Mouse (Mus musculus) hematopoietic stem cell, adult 5-6 weeks (primary cell): ENCODE data around the gene Thada. TPM values are rescaled to one million over a fixed set of nuclear protein-coding genes. Genes with fewer than 3 reads are reported as not detected.

ENCODE experiments used
- ATAC-seq, 2 experiments: fragments of 125-278 bp in 1 of 2; replicated peaks in 1 of 2; 2 replicates each; pipeline ENCODE4 v1.8.0; 2016 to 2017; ENCODE audit warnings: inconsistent platforms in 2 of 2, mild to moderate bottlenecking in 2 of 2, moderate number of reproducible peaks in 2 of 2, low read depth in 1 of 2, moderate TSS enrichment in 1 of 2; ENCODE audit not compliant: low FRiP score in 2 of 2, poor library complexity in 2 of 2, severe bottlenecking in 2 of 2, insufficient read depth in 1 of 2, low TSS enrichment in 1 of 2
- total RNA-seq: library from RNA; stranded (forward); fragments of 172-1452, 232-1000 nt; gene quantifications from 2 replicates; pipeline ENCODE4 v1.2.3, GENCODE M21; 2017

Gene Thada
- total RNA-seq, 1 experiment from 2014 or later = 29.8 TPM

DNA sequence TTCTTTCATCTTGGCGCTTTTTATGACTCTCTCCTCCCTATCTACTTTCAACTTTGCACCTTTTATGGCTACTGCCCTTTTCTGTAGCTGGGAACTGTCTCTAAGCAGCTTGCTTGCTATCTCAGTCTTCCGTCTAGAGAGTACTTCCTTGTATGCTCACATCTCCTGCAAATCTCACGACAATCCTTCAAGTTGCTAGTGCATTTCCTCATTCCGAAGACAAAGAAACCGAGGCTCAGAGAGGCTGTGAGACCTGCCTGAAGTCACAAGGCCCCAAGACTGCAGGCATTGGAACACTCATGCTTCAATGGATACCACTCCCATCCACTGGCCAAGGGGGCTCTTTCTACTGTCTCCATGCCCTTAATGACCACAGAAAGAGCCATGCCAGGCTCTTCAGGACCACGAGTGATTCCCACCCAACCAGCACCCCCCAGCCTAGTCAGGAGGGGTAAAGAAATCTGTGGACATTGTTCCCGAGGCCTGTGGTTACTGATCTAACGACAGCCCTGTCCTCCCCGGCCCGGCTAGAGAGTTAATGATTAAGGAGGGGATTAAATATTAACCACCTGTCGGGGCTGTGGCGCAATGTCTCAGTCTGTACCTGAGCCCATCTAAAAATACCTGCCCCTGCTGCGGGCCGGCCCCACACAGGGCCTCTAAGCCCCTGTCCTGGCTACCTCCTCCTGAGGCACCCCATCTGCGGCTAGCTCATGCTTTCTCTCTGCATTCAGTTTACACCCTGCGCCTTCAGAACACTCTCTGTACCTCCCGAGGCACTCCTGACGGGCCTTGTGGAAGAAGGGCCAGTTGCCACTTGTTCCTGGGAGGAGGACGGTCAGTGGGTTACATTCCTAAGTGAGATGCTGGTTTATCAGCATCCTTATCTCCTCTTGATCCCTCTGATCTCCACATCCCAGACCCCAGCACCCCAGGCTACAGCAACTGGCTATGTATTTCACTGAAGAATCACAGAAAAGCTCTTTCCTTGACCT lies 309.0 kb downstream of the Thada start:
- no peak for ATAC-seq

DNA sequence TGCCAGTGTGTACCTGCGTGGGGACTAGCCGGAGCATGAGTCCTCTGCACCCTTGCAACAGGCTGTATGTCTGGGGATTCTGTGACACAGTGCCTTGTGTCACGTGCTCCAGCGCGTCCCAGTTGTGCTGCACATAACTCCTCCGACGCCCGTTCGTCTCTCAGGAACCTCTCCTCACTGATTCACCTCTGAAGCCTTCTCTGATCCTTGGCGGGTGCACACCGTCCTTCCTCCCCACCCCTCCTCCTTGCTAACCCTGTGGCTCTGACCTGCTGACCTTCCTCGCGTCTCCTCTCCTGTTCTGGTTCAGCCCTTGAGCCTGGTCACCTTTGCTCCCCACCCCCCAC lies 309.8 kb downstream of the Thada start:
- no peak for ATAC-seq

DNA sequence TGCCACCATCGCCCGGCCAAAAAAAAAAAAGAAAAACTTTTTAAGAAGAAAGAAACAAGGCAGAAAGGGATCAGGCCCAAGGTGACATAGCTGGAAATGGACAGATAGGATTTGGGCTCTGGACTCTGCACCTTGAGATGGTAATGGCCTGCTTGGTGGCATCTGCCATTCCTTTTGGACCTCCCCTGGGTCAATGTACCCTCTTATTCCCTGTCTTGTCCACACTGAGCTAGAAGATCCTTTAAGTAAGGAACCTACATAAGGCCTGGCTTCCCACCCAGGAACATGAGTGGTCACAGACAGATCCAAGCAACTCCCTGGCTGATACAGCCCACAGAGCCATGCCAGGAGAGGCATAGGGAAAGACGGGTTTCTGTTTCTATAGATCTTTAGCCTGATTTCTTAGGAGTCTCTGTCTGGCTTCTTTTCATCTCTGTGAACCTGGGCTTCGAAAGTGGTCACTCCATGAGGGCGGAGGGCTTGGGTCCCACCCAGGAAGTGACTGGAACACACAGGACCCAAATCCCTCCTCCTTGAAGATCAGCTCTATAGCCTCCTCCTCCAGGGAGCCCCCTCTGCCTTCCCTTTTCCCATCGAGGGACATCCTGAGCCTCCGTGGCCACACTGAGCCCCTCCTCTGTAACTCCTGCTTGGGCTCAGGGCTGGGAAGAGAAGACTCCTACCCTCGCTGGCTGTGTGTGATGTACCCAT lies 310.3 kb downstream of the Thada start:
- ATAC-seq = no peak

DNA sequence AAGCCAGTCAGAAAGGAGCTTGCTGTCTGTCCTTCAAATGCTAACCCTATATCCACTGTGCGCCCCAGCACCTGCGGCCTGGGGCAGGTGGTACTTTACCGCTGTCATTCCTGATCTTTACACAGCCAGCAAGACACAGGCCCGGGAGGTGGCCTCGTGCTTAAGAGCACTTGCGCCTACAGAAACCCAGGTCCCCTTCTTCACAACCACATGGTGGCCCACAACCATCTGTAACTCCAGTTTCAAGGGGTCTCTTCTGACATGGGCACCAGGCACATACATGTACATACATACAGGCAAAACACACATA lies 311.0 kb downstream of the Thada start:
- no peak for ATAC-seq

DNA sequence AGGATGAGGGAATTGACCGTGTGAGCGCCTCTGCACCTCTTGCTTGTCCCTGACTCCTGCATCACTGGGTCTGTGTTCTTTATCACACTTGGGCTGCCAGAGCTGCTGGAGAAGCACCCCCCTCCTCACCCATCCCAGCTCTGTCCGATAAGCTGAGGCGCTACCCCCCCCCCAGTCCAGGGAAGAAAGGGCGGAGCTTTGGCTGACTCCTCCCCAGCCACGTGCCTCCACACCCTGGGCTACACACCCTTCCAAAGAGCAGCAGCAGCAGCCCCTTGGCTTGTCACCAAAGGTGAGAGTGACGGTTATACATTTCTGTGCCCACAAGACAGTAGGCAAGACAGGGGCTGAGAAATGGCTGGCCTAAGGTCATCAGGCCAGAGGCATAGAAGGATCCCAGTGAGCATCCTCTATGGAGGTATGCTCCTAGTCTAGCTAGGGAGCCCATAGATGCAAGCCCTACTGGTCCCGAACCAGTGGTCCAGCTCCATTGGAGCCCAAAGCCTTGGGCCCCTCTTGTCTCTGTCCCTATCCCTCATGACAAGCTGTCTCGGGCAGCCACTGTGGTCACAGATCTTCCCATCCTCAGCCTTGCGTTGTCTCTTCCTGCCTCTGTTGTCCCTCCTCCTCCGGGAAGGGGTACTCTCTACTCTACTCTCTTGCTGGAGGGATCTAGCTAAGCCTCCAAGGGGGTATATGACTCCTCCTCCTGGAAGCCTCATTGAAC lies 311.5 kb downstream of the Thada start:
- no peak for ATAC-seq

DNA sequence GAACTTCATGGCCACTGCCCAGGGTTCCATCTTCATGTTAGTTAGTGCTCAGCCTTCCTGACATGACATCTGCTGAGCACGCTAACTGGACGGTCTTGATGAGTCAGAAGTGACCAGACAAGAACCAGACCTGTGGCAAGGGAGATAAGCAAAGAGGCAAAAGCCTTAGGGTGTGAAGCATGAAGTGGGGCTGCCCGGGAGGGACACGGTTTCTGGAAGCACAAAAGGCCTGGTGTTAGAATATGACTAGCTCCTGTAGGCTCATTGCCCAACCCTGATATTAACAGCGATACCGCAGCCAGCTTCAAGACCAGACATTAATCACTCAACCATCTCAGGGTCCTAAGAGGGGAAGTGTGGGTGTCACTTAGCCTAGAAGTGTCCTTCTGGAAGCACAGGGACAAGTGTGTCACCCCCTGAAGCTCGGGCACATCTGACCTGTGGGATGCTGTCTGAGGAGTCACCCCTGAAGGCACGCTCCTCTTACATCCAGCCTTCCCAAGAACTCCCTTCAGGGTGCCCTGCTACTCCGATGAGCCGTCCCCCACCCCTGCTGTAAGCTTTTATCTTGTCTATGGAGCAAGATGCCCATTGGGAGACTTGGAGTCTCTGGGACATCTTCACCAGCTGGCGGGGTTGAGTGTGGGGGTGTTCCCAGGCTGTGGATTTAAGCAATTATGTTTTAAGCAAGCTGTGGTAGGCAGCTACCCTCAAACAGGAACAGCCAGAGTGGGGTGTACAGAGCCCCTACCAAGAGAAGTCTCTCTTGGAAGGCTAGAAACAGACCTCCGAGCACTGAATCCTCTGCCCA lies 312.8 kb downstream of the Thada start:
- ATAC-seq = no peak

DNA sequence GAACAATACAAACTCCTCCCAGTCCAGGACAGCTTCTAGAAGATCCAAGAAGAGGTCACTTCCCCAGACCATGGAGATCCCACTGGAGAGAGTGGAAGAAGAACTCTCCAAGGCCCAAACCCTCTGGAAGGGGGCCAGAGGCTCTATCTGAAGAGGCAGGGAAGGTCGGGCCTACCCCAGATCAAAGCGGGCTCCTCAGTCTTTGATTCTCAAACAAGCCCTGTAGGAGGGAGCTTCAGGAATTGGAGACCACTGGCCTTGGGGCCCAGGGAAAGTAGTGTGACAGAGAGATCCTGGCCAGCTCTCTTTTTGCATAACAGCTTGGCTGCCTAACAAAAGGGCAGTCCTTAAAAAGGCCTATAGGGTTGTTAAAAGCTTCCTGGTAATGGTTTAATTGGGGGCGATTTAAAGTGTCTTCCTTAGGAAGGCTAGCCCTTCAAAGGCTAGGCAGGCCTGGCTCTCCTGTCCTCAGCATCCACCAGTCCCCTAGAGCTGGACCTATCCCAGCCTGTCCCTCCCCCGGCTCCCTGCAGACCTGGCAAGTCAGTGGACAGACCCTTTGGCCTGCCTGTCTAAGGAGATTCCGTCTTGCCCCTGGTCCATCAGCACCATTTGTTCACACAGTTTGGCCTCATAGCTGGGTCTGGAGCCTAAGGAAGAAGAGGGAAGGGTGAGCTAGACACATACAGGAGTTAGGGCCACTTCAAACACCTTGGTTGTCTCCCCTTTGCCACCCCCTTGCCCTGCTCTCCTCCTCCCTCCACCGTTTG lies 313.6 kb downstream of the Thada start:
- ATAC-seq = no peak

DNA sequence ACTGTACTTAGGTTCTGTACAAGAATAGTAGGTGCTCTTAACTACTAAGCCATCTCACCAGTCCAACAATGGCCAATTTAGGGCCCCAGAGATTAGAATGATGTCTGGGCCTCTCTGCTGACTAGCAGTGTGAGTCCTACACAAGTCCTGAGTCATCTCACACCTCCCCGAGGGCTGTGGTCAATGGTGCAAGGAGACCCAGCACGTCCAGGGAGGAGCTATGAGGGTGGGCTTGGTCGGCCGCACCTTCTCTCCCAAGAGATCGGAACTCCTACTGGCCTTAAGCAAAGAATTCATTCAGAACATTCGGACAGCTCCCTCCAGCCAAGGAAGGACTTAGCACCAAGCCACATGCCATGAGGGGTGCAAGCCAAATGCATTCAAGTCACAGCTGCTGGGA lies 314.7 kb downstream of the Thada start:
- no peak for ATAC-seq

DNA sequence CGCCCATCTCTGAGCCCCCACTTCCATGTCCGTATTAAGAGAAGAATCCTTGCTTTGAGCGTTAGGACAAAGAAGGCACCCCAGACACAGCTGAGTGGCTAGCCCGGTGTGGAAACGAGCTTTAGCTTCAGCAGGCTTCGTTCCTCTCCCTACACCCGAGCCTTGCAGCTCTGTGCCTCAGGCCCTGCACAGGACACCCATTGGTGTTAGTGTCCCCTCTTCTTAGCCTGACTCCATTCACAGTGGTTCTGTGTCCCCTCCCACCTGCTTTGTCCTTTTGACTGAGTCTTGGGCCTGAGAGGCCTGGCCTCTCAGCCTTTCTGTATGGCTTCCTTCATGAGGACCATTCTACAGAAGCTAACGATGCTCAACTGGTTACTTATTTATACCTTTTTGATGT lies 315.7 kb downstream of the Thada start:
- no peak for ATAC-seq

DNA sequence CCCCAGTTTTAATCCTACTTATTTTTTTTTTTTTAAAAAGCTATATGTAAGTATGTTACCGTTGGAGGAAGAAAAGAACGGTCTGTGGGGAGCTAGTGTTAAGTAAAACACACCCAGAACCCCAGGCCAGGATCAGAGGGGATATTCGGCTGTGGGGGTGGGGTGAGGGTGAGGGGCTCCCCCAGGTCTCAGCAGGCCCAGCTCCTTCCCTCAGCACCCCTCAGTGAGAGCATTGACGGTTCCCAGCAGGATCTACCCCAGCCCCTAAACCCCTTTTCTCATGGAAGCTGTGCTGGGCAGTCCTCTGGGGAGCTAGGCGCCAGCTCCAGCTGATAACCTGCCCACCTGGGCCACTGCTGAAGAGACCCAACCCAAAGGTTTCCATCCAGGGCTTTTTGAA lies 316.4 kb downstream of the Thada start:
- ATAC-seq = no peak

DNA sequence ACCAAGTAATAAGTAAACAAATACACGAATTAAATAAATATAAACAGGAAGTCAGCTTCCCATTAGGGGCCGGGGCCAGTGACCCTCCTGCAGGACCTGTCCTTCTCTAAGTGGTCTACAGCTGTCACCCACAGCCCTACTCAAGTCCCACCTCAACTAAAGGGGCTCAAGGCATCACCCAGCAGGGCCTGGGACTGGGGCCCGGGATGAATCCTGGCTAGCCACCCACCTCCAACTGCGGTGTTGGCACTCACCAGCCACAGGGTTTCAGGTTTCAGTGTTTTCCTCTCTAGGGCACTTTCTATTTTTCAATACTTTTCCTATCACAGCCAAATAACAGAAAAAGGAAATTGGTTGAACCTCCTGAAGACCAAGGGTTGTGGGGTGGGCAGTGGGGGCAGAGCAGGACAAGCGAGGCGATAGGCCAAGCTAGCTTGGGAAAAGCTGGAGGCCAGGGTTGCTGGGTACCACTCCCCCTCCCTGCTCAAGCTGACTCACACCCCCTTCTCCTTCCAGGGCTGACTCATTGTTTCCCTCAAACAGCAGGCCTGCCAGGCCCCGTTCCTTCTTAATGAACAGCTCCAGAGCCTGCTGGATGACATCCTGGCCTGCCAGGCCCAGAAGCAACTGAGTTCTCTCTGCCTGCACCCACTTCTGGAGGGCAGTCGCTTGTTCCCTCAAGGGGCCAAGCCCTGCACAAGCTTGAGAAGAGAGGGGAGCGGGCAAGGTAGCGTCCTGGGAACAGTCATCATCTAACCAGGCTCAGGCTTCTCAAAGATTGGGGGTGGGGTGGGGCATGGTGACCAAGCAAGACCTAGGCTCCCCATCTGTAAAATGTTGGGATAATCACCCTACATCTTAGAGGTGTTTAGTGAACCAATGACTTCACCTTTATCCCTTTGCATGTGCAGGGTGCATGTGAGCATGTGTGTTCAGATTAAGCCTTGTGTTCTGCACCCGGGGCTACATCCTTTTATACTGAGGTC lies 317.2 kb downstream of the Thada start:
- ATAC-seq = peak; percentile 29 to 42; a peak in 3 of 4 replicates

DNA sequence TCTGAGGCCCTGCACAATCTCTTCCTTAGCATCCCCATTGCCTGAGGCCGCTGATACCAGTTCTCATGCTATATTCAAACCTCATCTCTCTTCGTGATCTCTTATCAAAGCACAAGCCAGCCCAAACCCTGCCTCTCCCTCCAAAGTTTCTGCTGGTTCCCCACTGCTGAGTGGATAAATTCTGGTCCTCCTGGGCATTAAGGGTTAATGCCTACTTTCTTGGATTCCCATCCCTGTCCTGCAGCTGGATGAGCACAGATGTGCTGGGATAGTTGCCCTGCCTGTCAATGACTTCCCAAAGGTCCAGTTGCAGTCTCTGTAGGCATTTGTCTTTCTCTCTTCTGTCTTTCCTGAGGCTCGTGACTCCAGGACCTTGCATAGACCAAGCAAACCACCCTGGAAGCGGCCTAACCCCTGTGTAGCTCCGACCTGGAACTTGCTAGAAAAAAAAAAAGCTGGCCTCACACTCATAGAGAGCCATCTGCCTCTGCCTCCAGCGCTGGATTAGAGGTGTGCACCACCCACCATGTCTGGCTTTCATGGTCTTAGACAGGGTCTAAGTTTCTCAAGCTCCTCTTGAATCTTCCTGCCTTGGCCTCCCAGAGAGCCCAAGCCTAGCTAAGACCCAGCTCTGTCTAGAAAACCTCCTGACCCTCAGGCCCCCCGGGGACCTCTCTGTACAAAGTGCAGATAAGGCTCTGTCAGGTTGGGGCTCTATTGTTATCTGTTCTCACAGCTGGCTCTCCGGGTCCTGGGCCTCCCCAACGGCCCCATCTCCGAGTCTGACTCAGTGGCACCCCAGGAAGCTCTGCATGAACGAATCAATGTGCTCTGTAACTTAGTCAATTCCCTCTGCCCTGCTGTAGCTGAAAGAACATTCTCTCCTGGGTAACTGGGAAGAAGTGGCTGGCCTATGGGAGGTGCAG lies 318.6 kb downstream of the Thada start:
- no peak for ATAC-seq

DNA sequence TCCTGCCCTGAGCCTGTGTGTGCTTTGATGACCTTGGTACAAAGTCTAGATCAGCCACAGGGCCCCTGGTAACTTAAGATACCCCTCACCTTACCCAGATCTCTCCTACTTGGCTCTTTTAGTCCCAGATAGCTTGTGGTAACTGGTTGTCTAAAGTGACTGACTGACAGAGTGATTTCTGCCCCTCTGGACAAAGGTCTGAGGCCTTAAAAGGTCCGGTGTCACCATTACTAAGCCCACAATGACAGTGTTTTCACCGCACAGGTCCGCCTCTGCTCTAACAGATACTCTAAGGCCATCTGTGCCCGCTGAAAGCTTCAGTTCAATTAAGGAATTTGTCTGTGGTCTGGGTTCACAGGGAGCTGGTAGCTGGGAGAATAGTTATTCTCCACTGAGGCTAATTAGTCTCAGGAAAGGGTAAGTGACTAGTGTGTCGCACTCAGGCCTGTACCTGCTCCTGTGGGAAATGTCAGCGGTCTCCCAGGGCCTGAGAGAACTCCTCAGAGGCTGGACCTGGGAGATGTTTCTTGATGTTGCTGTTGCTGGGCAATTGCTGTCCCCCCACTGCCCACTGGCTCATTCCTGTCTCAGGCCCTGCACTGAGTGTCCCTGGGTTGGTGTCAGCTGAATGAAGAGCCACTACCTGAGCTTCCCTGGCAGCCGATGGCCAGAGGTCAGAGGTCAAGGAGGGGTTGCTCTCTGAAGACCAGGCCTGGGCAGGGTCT lies 319.4 kb downstream of the Thada start:
- ATAC-seq = no peak

DNA sequence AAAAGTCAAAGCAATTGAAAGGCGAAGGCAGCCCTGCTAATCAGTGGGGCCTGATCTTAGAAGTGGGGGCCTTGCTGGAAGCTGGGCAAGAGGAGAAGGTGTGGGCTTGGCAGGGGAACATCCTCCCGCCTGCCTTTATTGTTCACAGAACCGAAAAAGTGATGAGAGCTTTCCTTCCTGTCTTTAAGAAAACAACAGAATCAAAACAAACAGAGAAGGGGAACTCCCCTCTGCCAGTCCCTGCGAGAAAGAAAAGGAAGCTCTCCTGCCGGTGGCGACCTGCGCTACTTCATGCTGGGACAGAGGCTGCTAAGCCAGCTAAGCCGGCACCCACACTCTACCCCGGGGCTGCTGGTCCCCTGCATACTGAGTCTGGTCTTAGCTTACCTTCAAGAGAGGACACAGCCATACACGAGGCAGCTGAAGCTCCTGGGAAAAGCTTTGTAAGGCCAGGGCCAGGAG lies 320.1 kb downstream of the Thada start:
- ATAC-seq = peak; percentile 52 to 57
